Mouse (Mus musculus): ENCODE measurements at regions not wholly inside any gene's neighbourhood (a gene's known extent, or its start where the extent isn't known, plus 50 kb on each side); places are given as distances from the start of the nearest gene placed in this dataset.

- TF ChIP-seq CTCF (IDR thresholded peaks at IDR 0.05 in 2 of 3, conservative IDR thresholded peaks at IDR 0.05 in 1 of 3; ENCODE audit: control insufficient read depth in 1 of 3, insufficient read depth in 1 of 3, low read depth in 2 of 3, low read length in 3 of 3, poor library complexity in 1 of 3, severe bottlenecking in 1 of 3) (no peak), HCFC1 (IDR thresholded peaks at IDR 0.05; ENCODE audit: low read depth, low read length) (no peak), USF1 (IDR thresholded peaks at IDR 0.05; ENCODE audit: low read depth, low read length) (no peak)
Measured at GRCm38 (mm10) chr9:17279334-17279990, 778.4 kb upstream of the Fat3 start.
